Mouse (Mus musculus) midbrain, embryonic 14.5 days (tissue): ENCODE data around the gene Pcgf2. TPM values are rescaled to one million over a fixed set of nuclear protein-coding genes. Genes with fewer than 3 reads are reported as not detected.

ENCODE experiments used
- ATAC-seq: fragments of 200-750 bp; cut with Nextera tagmentation; 2 replicates; pipeline ENCODE4 v1.8.0; 2017; ENCODE audit warnings: moderate number of reproducible peaks, moderate library complexity; ENCODE audit not compliant: low FRiP score, low TSS enrichment
- DNase-seq: peaks from one replicate; pipeline ENCODE4 v3.0.0-alpha.2; 2015
- H3K27ac ChIP-seq: fragments of 300-500 bp; sonication (generic); replicated peaks from 2 replicates; pipeline ENCODE4 v1.5.1; 2014; ENCODE audit warnings: mild to moderate bottlenecking, low read depth, low read length, moderate library complexity
- H3K27me3 ChIP-seq: fragments of 300-500 bp; sonication (generic); 2 replicates; pipeline ENCODE4 v1.6.1; 2014; ENCODE audit warnings: low read length, control low read depth, mixed read lengths; ENCODE audit not compliant: control insufficient read depth, insufficient read depth
- H3K36me3 ChIP-seq: fragments of 300-500 bp; sonication (generic); 2 replicates; pipeline ENCODE4 v1.6.1; 2014; ENCODE audit warnings: low read length, control low read depth; ENCODE audit not compliant: control insufficient read depth, insufficient read depth
- H3K4me1 ChIP-seq: fragments of 300-500 bp; sonication (generic); 2 replicates; pipeline ENCODE4 v1.6.1; 2014; ENCODE audit warnings: mild to moderate bottlenecking, antibody characterized with exemption, low read length, control low read depth; ENCODE audit not compliant: control insufficient read depth, insufficient read depth
- H3K4me2 ChIP-seq: fragments of 300-500 bp; sonication (generic); 2 replicates; pipeline ENCODE4 v1.6.1; 2014; ENCODE audit warnings: mild to moderate bottlenecking, low read length, moderate library complexity
- H3K4me3 ChIP-seq: fragments of 300-500 bp; sonication (generic); replicated peaks from 2 replicates; pipeline ENCODE4 v1.5.1; 2014; ENCODE audit warnings: low read depth, low read length
- H3K9ac ChIP-seq: fragments of 300-500 bp; sonication (generic); replicated peaks from 2 replicates; pipeline ENCODE4 v1.6.1; 2014; ENCODE audit warnings: mild to moderate bottlenecking, low read length, moderate library complexity
- H3K9me3 ChIP-seq: fragments of 300-500 bp; sonication (generic); 2 replicates; pipeline ENCODE4 v1.6.1; 2016; ENCODE audit warnings: low read length, control low read depth, mixed read lengths; ENCODE audit not compliant: control insufficient read depth
- WGBS: fragments of 180-500 bp; shearing (Covaris S2); extraction: QIAGEN DNeasy Blood & Tissue Kit; methylation state at CpG from one replicate; pipeline ENCODE4 v1.1.7; 2014; 5-methylcytosine and 5-hydroxymethylcytosine counted together
- polyA plus RNA-seq: library from polyadenylated mRNA; unstranded; fragments of >200 nt; fragmentation: Nextera tagmentation; extraction: Ambion mirVana; gene quantifications from 2 replicates; pipeline ENCODE4 v1.2.1, GENCODE M21; 2014

Pcgf2 gene
- polyA plus RNA-seq, 1 experiment from 2014 or later = 25.5 TPM

DNA sequence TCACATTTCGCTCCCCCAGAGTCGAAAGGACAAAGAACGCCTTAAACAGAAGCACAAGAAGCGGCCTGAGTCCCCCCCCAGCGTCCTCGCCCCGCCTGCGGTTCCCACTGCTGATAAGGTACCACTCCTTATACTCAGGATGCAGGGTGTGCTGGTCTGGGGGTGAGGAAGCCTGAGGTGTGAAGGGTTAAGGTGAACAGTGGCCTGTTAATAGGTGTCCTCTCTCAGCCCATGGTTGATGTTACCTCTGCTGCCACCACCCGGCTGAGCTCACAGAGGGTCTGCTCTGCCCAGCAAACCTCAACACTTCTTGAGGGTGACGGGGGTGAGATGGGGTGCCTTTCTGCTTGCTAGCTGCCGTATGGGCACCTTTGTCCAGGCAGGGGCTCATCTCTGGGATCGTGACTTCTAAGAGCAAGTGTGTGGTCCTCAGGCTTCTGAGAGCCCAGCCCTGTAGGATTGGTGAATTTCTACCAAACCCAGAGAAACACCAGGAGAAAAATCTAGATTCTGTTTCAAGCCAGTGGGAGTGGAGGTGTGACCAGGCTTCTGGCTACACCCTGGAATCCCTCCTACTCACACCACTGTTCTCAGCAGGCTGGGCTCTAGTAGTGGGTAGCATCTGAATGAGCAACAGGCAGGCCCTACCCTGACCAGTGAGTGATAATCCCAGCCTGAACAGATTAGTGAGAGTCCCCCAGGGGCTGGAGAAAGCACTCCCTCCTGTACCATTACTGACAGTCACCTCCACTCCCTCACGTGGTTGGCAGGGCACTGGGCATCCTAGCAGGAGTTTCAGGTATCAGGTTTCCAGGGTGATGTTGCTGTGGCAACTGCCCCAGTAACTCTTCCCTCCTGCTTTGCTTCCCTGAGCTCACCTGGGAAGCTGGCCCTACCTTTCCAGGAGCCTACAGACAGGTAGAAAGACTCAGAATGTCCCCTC is 29.8 kb downstream of the Pcgf2 start:
- H3K36me3 ChIP-seq = peaks cover 80% of the 10 kb centered on the region

DNA sequence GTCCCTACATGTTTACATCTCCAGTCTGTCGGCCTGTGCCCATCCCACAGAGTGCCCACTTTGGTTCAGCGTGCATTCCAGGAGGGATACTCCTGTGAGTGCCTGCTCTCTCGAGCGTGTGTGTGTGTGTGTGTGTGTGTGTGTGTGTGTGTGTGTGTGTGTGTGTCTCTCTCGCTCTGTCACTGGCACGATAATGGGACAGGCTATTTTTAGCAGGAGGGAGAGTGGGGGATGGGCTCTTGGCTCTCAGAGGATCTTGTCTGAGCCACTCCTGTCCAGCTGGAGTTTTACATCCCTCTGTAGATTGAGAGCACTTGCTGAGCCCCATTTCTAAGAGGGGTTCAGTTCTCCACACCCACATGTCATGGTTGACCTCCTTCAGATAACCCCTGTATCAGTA is 30.5 kb downstream of the Pcgf2 start:
- Histone ChIP-seq H3K27me3 (no peaks in the 10 kb centered on the region), H3K9me3 (no peaks in the 10 kb centered on the region), H3K27ac (no peak overlapping the region), H3K4me3 (no peak overlapping the region), H3K4me2 (no peak overlapping the region), H3K9ac (no peak overlapping the region), H3K4me1 (peaks cover 19% of the 10 kb centered on the region), H3K36me3 (peaks cover 74% of the 10 kb centered on the region)
- no peak for DNase-seq
- 30% methylated on average over 6 of the region's 6 CpGs for WGBS
- ATAC-seq = no peak

More for the DNA sequence above, 29.8 kb downstream of the Pcgf2 start:
- Histone ChIP-seq H3K4me2 (no peak overlapping the region), H3K27ac (no peak overlapping the region), H3K4me1 (peaks cover 13% of the 10 kb centered on the region), H3K9me3 (no peaks in the 10 kb centered on the region), H3K27me3 (no peaks in the 10 kb centered on the region), H3K9ac (no peak overlapping the region), H3K4me3 (no peak overlapping the region)
- no peak for ATAC-seq
- no peak for DNase-seq
- WGBS = 65% methylated on average over 13 of the region's 13 CpGs

DNA sequence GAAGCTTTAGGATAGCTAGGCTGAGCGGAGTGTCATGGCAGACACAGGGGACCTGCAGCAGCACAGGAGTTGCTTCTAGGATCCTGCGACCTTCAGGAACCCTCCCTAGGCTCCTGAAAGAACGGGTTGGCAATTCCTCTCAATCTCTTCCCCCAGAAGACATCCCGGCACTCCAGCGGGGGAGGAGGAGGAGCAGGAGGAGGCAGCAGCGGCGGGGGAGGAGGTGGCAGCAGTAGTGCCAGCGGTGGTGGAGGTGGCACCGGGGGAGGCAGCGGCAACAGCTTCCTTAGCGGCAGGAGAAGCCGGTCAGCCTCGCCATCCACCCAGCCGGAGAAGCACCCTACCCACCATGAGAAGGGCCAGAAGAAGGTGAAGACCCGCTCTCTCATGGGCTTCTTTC is 31.0 kb downstream of the Pcgf2 start:
- H3K9me3 ChIP-seq = no peaks in the 10 kb centered on the region
- DNase-seq (no peak), ATAC-seq (no peak)
- H3K4me1 ChIP-seq = peaks cover 22% of the 10 kb centered on the region
- H3K36me3 ChIP-seq = peaks cover 68% of the 10 kb centered on the region
- no peak overlapping the region; the same call in 1 of the 2 replicates for H3K9ac ChIP-seq
- no peak overlapping the region for H3K4me3 ChIP-seq
- no peak overlapping the region for H3K27ac ChIP-seq
- 41% methylated on average over 15 of the region's 15 CpGs for WGBS
- no peaks in the 10 kb centered on the region for H3K27me3 ChIP-seq
- H3K4me2 ChIP-seq = no peak overlapping the region

DNA sequence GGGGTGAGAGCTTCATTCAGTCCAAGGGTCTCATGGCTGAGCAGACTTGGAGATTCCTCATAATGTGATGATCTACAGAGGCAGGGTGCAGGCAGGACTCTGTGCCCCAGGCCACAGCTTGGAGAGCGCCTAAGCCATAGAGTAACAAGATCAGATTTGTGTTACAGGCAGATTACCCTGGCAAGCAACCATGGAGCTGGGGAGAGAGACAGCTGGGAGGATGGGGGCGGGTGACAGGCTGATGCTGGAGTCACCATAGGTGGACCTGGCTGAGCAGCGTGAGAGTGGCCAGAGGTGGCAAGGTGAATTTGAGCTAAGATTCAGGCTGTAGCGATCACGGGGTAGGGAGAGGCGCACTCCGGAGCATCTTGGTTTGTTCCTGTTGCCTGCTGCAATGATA is 32.1 kb downstream of the Pcgf2 start:
- no peak overlapping the region for H3K9ac ChIP-seq
- no peaks in the 10 kb centered on the region for H3K27me3 ChIP-seq
- 91% methylated on average over 7 of the region's 7 CpGs for WGBS
- DNase-seq (no peak), ATAC-seq (no peak)
- no peak overlapping the region for H3K4me3 ChIP-seq
- peaks cover 22% of the 10 kb centered on the region for H3K4me1 ChIP-seq
- H3K9me3 ChIP-seq = no peaks in the 10 kb centered on the region
- no peak overlapping the region for H3K27ac ChIP-seq
- H3K36me3 ChIP-seq = peaks cover 57% of the 10 kb centered on the region
- no peak overlapping the region for H3K4me2 ChIP-seq

DNA sequence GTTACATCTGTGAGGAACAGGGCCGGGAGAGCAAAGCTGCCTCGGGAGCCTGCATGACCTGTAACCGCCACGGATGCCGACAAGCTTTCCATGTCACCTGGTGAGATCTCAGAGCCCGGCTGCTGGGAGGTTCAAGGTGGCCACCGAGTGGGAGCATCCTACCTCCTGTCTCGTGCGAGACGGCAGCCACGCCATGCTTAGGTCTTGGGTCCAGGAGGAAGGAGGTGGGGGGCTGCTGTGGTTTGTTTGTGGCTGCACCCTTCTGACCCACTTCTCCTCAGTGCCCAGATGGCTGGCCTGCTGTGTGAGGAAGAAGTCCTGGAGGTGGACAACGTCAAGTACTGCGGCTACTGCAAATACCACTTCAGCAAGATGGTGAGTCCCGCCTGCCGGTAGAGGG is 33.5 kb downstream of the Pcgf2 start:
- peaks cover 43% of the 10 kb centered on the region for H3K36me3 ChIP-seq
- H3K9ac ChIP-seq = no peak overlapping the region

DNA sequence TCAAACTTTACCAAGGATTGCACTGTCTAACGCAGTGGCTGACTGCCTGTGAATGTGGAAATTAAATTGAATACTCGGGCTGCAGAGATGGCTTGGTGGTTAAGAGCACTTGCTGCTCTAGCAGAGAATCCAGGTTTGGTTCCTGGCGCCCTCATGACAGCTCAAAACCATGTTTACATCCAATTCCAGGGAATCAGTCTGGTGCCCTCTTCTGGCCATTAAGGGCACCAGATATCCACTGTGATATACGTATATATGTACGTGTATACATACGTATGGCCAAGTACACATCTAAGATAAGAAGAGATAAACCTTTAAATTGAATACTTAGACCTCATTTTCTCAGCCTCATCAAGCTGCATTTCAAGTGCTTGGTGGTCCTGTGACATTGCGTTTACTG is 34.1 kb downstream of the Pcgf2 start:
- no peaks in the 10 kb centered on the region for H3K9me3 ChIP-seq
- no peak overlapping the region for H3K4me2 ChIP-seq
- WGBS = 91% methylated on average over 7 of the region's 7 CpGs
- H3K9ac ChIP-seq = no peak overlapping the region
- H3K4me1 ChIP-seq = peaks cover 36% of the 10 kb centered on the region
- H3K36me3 ChIP-seq = peaks cover 38% of the 10 kb centered on the region
- DNase-seq (no peak), ATAC-seq (no peak)
- no peak overlapping the region for H3K4me3 ChIP-seq
- no peak overlapping the region for H3K27ac ChIP-seq
- H3K27me3 ChIP-seq = peaks cover 12% of the 10 kb centered on the region

More for the DNA sequence above, 33.5 kb downstream of the Pcgf2 start:
- ATAC-seq = no peak
- WGBS = 94% methylated on average over 15 of the region's 15 CpGs
- no peak overlapping the region for H3K4me3 ChIP-seq
- H3K4me1 ChIP-seq = peaks cover 32% of the 10 kb centered on the region
- peaks cover 7% of the 10 kb centered on the region for H3K27me3 ChIP-seq
- no peak for DNase-seq
- no peak overlapping the region for H3K4me2 ChIP-seq
- no peaks in the 10 kb centered on the region for H3K9me3 ChIP-seq
- no peak overlapping the region for H3K27ac ChIP-seq

DNA sequence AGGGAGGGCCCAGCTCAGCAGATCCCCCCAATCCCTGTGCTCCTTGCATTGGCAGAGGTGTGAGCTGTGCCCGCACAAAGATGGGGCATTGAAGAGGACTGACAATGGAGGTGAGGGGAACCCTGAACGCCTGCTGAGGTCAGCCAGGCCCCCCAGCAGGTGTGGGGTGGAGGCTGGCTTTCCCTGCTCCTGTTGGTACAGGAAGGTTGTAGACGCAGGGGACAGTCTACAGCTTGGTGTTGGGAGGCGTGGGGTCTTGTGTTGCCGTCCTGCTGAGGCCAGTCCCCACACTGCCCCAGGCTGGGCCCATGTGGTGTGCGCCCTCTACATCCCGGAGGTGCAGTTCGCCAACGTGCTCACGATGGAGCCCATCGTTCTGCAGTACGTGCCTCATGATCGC is 34.9 kb downstream of the Pcgf2 start:
- Histone ChIP-seq H3K36me3 (peaks cover 30% of the 10 kb centered on the region), H3K4me3 (no peak overlapping the region), H3K27ac (no peak overlapping the region), H3K27me3 (peaks cover 18% of the 10 kb centered on the region), H3K9me3 (no peaks in the 10 kb centered on the region), H3K4me1 (peaks cover 44% of the 10 kb centered on the region), H3K4me2 (peak overlapping the region; percentile 79; the same call in 1 of the 2 replicates), H3K9ac (no peak overlapping the region)
- no peak for DNase-seq
- ATAC-seq = no peak
- WGBS = 88% methylated on average over 13 of the region's 13 CpGs

DNA sequence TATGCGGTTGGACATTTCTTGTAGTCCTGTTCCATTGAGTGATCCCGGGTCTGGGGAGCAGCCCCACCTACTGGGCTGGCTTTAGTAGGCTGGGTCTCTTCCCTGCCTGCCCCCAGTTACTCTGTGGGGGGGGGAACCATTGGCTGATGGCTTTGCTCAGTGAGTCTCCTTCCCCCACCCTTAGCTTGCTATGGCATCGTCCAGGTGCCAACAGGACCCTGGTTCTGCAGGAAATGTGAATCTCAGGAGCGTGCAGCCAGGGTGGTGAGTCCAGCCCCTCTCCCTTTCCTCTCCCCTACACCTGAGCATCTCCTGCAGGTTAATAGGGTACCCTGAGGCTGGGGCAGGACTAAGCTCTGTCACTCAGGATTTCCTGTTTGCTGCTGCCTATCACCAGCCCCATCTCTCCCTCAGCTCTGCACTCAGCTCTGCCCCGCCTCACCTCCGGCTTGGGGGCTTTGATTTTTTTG is 35.5 kb downstream of the Pcgf2 start:
- Histone ChIP-seq H3K27me3 (peaks cover 18% of the 10 kb centered on the region), H3K9me3 (no peaks in the 10 kb centered on the region), H3K27ac (no peak overlapping the region), H3K4me1 (peaks cover 40% of the 10 kb centered on the region), H3K36me3 (peaks cover 23% of the 10 kb centered on the region), H3K4me2 (peak overlapping the region; percentile 79), H3K9ac (no peak overlapping the region; the same call in 1 of the 2 replicates), H3K4me3 (peak overlapping the region; percentile 87)
- WGBS = 20% methylated on average over 6 of the region's 6 CpGs
- ATAC-seq = no peak
- DNase-seq = no peak

DNA sequence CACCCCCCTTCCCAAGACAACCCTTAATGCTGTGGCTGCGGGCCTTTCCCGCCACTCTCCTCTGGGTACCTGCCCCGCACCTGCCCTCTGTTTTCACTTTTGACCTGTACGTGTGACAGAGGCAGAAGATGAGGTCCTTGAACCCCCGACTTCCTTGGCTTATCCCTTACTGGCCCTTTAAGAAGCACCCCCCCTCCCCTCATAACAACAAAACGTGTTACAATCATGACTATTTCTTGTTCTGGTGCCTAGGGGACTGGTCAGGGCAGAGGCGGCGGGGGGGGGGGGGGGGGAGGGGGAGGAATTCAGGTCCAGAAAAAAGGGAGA is 36.0 kb downstream of the Pcgf2 start:
- Histone ChIP-seq H3K27ac (no peak overlapping the region), H3K4me3 (peak overlapping the region; percentile 87), H3K9ac (peak overlapping the region; percentile 88), H3K27me3 (peaks cover 18% of the 10 kb centered on the region), H3K4me2 (peak overlapping the region; percentile 79), H3K9me3 (no peaks in the 10 kb centered on the region), H3K4me1 (peaks cover 40% of the 10 kb centered on the region), H3K36me3 (peaks cover 18% of the 10 kb centered on the region)
- no peak for DNase-seq
- WGBS = 0% methylated on average over 7 of the region's 8 CpGs
- no peak for ATAC-seq
